Mouse (Mus musculus) olfactory bulb, adult 2 months (tissue): ENCODE data around the gene Trim62.

Experiments
- CTCF ChIP-seq: fragments of 200-500 bp; IDR thresholded peaks from 2 replicates; pipeline ENCODE4 v1.5.1; 2012; ENCODE audit warnings: low read depth, mild to moderate bottlenecking, low read length, moderate library complexity; ENCODE audit not compliant: insufficient read depth
- POLR2A ChIP-seq: fragments of 200-500 bp; IDR thresholded peaks from 2 replicates; pipeline ENCODE4 v1.6.1; 2012; ENCODE audit warnings: mild to moderate bottlenecking, low read depth, low read length, moderate library complexity; ENCODE audit not compliant: insufficient read depth

- TF ChIP-seq CTCF (no peak), POLR2A (no peak)
Observed at GRCm38 (mm10) chr4:128910276-128911063, 27.1 kb downstream of the Trim62 start.
